Mouse (Mus musculus) MEL-GATA-1-ER (cell line): ENCODE results near the gene Myo1e.

Experiments
- DNase-seq: peaks from one replicate; pipeline ENCODE4 v3.0.0-alpha.2; 2012; ENCODE audit warnings: low read depth; ENCODE audit errors: extremely low read depth

Myo1e gene

DNA sequence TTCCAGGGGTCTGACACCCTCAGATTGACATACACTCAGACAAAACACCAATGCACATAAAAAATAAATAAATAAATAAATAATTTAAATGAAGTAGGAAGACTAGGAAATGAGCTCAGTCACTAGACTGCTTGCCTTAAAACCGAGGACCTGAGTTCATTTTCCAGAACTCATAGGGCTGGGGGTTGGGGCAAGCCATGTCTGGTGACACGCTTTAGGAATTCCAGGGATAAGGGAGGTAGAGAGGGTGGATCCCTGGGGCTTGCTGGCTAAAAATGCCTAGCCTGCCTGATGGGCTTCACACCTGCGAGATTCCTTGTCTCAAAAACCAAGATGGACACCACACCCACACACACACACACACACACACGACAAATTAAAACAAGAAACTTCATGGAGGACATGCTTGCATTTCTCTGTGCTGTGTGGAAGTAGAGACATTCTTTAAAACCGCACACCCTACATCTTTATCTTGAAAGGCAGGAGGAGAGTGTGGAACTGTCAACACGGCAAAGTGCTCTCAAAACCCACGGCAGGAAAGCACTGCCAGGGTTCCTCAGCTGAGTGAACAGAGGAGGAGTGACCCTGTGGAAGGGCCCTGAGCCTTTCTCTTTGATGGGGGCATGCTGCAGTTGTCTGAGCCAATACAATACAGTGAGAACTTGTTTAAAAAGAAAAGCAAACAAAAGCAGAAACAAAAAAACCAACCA is 13.5 kb downstream of the Myo1e start:
- no peak for DNase-seq

DNA sequence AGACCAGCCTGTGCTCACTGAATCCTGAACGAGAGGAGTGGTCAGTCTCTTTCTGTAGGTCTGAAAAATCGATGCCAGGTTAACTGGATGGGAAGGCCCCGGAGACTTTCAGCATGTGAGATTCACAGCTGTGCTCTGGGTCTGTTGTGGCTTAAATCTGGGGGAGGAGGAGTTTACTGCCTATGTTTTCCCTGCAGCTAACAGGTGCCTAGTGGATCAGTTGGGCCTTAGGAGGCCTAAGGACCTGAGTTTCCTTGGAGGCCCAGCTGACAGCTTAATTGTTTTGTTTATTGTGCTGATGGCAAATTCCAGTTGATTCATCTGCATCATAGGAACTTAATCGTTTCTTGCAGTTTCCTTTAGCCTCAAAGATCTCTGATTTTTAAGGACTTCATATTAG is 16.0 kb downstream of the Myo1e start:
- DNase-seq: no peak

DNA sequence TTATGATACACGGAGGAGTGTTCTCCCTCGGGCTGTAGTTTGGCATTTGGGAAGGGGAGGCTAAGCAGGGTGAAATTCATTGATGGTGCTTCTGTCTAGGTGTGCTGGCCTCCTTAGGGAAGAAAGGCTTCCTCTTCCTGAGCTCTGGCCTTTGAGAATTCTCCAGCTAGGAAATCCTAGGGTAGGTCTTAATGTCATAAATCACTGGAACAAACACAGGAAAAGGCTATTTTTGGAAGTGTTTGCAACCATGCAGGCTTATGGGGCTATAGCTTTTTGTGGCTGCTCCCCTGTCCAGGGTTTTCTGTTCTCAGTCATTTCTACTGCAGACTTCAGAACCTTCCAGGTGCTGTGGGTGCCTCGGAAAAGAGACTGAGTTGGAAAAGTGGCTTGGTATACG is 16.9 kb downstream of the Myo1e start:
- DNase-seq: no peak

DNA sequence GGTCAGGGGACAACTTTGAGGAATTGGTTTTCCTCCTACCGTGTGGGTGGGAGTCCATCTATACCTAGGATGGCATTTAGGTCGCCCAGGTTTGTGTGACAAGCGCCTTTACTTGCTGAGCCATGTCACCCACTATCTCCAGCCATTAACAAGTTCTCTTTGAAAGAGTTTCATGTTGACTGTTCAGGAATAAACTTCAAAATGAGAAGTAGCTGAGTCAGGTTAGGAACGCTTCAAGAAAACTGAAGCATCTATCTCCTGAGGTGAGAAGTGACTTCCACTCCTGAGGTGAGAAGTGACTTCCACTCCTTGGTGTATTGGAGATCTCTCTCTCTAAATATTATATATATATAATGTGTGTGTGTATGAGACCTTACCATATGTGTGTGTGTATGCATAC is 19.2 kb downstream of the Myo1e start:
- DNase-seq: no peak

DNA sequence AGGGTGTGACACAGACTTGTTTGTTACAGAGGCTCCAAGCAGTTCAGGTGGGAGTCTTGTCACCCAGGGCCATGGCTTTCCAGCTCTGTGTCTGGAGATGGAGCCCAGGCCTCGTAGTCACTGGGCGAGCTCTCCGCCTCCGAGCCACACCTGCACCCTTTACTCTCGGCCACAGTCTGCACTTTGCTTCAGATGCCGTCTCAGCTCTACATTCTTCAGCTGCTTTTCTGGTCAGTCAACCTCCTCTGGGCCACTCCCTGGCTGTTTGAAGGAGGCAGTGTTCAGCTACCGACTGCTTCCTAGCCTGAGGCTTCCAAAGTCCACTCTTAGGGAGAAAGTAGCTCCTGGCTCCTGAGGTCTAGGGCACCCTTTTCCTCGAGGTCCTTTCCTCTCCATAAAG is 22.7 kb downstream of the Myo1e start:
- no peak for DNase-seq

DNA sequence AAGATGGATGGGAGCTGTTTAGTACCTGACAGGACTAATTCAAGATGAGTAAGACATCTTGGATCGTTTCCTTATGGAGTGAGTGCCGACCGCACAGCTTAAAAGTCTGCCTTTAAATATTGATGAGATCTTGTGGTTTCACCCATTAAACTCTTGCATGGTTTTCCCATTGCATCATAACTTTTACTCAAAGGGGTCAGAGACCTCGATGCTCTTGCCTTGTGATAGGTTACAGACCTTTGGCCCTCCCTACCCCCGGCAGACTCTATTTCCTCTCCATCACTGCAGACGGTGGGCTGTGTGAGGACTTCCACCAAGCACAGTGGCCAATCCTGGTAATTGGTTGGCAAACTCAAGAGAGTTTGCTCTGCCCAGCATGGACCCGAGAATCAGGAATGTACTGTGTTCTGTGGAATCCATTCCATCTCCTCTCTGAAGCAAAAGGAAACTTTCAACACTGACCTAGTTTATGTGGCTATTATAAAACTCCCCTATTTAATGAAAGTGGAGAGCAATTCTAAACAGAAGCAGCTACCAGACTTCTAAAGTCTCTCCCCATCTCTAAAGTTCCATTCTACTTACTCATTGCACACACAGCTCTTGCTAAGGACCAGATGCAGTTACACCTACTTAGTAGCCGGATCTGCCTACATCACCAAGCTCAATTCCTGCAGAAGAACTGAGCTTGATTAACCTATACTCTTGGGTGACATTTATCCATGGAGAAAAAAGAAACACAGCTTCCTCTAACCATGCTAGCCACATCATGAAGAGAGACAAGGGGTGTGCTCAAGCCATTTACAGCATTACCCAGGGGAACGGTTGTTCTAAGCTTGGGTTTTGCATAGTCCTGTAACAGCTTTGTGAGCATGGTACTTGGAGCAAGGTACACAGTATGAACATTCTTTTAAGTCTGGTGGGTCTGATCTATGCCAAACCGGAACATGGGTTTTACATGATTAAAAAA is 25.2 kb downstream of the Myo1e start:
- no peak for DNase-seq

DNA sequence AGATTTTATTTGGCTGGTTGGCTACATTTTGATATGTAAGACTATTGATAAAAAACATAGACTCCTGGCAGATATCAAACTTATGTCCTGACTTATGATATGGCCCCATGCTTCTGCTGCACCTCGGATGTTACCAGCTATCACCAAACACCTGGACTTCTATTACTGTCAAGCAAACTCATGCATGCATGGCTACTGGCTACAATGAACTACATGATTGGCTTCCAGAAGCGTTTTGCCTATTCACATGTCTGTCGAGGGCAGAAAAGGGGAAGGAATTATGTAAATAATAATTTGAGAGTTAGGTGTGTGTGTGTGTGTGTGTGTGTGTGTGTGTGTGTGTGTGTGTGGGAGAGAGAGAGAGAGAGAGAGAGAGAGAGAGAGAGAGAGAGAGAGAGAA is 30.0 kb downstream of the Myo1e start:
- DNase-seq: no peak

DNA sequence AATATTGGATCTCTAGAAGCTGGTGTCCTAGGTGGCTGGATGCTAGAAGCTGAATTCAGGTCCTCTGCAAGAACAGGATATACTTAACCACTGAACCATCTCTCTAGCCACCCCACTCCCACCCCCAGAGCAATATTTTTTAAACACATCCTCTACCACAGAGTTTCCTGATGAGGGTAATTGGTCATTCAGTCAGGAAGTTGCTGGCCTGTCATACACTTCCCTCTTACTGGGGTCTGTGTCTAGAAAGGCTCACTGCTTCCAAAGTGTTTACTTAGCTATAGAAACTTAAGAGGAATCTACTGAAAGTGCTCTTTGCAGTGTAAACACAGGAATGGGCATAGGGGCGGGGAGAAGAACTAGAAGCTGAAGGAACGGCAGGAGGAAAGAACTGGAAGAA is 30.4 kb downstream of the Myo1e start:
- DNase-seq: no peak

DNA sequence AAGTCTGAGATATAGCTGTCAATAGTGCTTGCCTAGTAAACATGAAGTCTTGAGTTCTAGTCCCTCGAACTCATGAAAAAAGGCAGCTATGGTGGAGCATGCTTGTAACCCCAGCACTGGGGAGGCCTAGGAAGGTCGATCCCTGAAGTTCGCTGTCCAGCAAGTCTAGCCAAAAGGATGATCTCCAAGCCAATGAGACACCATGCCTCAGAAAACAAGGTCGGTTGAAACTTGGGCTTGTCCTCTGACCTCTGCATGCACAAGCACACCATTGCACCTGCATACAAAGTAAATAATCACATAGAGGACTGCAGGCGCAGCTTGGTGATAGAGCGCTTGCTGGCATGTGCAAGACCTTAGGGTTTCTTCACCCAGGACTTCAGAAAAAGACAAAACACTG is 31.2 kb downstream of the Myo1e start:
- no peak for DNase-seq

DNA sequence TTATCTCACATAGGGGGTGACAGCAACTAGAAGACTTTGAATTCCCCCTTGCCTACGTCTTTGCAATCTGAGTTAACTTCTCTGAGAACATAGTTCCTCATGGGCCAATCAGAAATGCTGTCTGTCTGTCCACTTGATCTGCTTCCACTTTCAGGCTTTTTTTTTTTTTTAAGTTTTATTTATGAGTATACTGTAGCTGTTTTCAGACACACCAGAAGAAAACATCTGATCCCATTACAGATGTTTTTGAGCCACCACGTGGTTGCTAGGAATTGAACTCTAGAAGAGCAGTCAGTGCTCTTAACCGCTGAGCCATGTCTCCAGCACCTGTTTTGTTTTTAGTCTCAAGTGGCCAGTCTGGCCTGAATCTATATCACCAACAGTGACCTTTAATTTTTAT is 32.1 kb downstream of the Myo1e start:
- DNase-seq: no peak

DNA sequence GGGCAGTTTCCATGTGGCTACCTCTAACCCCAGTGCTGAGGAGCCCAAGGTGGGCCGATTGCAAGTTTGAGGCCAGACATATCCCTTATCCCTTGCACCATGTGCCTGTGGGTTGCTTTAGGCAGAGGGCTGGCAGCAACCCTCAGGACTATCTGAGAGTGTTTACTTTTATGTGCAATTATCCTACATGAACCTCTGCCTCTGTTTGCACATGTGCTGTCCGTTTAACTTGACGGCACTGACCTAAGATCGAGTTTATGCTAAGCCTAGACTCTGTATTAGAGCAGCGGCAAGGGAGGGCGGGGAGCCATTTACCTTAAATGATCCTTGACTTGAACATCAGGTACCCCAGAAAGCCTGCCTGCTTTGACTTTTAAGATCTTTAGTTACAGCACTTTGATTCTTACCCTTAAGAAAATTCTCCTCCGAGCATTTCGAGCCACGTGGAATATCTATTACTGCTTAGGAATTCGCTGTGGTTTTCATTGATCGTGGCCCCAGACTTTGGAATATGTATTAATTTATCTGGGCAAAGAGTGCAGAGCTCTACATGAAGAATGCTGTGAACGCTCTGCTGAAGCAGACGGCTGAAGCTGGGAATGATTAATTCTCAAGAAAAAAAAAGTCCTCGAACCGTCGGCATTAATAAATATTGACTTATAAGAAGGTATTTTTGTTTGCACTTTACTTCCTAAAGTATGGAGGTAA is 33.7 kb downstream of the Myo1e start:
- DNase-seq: no peak

DNA sequence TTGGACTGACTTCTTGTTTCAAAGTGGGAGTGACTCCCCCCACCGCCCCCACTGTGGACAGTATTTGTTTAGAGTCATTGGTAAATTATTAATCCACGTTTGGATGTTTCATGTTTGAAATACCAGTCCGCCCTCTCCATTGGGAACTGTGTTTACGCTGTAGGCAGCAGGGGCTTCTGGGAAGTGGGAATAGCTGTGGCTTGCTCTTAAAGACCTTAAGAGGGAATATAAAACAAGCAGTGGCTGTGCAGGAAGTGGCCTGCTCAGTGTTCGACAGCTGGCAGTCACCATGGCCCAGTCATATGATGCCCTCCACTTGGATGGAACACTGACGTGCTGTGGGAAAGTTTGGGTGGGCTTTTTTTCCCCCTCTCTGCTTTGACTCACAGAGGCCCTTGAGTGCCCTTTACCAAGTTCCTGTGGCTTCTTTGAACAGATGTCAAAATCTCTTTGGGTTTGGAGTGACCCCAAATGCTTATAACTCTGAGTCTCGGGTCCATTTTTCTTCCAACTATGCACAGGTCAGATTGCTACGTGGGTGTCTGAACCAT is 34.3 kb downstream of the Myo1e start:
- no peak for DNase-seq

DNA sequence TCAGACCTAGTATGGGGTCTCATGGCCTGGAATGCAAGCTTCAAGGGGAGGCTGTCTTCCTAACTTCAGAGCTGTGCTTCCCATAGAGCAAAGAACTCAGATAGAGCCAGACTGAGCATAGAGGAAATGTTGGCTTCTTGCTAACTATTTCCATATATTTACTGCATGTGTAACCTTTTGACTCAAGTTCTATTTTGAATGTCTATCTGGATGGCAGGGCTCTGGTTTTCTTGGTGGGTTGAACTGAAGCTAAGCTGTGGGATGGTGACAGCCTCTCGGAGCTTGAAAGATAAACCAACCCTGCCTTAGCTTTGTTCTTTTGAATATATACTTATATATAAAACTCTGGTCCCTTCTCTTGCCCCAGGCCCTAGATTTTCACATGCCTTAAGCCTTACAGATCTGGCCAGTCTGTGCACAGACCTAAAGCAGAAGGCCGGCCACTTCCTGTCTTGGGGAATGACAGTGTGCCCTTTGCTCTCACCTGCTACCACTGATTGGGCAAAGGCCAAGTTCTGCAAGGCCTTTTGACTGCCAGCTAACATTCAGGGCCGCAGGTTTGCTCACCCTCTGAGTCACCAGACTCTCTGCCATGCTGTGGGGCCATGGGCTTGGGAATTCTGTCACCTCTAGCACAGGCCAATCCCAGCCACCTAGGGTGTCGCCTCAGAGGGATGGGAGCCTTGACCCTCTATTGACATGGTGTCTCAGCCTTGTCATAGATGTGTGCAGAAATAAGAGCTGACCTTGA is 35.1 kb downstream of the Myo1e start:
- DNase-seq: no peak

DNA sequence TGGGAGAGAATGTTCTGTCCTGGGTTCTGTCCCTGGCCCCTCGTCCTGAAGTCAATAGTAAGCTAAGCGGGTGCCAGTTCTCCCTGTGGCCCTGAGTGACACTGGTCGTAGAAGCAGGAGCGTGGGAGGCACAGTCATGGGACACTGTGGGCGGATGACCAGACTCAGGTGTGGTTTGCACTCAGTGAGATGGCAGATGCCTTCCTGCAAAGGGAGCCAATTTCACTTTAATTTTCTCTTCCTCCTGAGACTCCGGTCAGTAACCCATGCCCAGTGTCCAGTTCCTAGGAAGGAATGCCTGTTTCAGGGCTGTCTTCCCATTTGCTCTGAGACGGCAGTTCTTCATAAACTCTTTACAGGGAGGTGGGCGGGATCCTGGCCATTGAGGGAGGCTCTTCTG is 36.1 kb downstream of the Myo1e start:
- no peak for DNase-seq

DNA sequence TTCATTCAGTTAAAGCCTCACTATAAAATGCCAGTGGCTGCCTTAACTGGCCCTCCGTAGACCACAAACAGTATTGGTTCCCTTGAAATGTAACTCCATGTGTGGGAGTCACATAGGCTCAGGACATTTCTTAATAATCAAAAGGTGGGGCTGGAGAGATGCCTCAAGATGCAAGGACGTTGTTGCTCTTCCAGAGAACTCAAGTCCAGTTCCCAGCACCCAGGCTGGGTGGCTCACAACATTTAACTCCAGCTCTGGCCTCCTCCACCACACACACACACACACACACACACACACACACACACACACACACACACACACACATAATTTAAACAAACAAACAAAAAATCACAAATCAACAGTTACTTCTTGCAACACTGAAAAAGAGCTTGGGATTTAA is 36.6 kb downstream of the Myo1e start:
- no peak for DNase-seq

DNA sequence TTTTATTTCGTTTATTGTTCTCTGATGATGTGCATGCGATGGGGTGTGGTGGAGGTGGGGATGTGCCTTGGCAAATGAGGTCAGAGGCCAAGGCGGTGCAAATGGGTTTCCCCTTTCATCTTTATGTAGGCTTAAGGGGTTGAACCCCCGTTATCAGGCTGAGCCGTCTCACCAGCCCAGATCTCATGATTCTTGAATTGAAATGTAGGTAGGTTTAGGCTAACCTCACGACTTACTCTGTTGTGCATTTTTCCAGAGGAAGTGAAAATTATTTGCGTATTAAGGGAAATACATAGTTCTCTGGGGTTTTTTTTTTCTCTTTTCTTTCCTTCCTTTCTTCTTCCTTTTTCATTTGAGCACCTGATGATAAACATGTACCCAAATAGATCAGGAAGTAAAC is 37.0 kb downstream of the Myo1e start:
- DNase-seq: no peak

DNA sequence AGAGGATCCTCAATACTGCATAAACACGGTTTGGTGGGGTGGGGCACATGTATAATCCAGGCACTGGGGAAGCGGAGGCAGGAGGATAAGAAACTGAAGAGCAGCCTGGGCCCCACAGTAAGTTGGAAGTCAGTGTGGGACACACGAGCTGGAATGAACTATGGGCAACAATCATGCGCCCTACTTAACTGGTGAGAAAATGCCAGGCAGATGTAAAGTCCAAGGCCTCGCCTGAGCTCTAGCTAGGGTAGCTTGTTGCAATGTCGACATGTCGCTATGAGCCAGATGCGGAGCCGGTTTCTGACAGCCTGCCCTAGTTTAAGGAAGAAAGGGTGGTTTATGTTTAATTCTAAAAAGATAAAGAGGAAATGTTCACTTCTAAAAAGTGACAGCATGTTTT is 37.9 kb downstream of the Myo1e start:
- DNase-seq: no peak

DNA sequence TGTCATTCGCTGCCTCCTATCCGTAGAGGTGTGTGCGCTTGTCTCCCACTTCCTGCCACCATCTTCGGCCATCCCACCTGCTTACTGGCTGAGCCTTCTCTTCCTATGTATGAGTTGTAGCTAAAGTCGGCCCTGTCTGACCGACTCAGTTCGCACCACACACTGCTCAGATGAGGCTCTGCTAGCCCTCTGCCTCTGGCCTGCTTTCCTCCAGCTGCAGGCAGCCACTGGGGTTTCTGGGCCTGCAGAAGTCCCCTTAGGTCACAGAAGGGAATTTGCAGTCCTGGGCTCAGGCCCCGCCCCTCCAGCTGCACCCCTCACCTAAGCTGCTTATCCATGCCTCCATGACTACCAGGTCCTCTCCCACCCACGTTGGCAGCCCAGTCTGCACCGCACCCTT is 39.3 kb downstream of the Myo1e start:
- DNase-seq: no peak

DNA sequence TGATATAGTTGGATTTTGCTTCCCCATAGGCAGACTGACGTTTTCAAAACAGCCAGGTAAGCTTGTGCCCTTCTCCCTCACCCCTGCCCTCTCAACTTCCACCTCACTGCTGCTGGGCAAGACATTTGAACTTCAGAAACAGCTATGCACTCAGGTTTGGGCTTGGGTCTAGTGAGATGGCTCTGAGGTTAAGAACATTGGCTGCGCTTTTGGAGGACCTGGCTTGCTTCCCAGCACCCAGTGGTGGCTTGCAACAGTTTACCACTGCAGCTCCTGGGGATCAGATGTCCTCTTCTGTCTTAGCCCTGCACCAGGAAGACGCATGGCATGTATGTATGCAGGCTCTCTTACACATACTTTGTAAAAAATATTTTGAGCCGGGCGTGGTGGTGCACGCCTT is 40.9 kb downstream of the Myo1e start:
- DNase-seq: no peak

DNA sequence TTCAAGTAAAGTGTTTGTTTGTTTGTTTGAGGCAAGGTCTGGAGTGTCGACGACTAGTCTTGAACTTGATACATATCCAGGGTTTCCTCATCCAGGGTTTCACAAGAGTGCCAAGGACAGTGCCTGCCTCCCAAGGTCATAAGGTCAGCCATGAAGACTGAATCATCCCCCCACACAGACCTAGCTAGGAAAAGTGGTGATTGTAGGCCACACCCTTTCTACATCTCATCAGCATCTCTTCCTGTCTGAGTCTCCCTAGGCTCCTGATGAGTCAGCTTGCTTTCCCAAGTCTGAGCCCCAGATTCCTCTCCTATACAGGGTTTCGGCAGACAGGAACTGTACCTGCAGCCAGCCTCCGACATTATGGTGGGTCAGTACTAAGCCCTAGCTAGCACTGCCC is 41.7 kb downstream of the Myo1e start:
- no peak for DNase-seq
